Mouse (Mus musculus) heart, adult 11 months (tissue): ENCODE measurements at regions not wholly inside any gene's neighbourhood (a gene's known extent, or its start where the extent isn't known, plus 50 kb on each side); places are given as distances from the start of the nearest gene placed in this dataset.
A peak's percentile ranks its signal among the peaks of the same experiment; 100 is the strongest.

Experiments
- DNase-seq: peaks from one replicate; pipeline ENCODE4 v3.0.0; 2022

GRCm38 (mm10) chrX:89008166-89008565, 401.3 kb downstream of the Pet2 start:
- peak; percentile 28 for DNase-seq
